Comparison of ENCODE assay signal across 17 mouse cellular contexts in the genomic region with DNA sequence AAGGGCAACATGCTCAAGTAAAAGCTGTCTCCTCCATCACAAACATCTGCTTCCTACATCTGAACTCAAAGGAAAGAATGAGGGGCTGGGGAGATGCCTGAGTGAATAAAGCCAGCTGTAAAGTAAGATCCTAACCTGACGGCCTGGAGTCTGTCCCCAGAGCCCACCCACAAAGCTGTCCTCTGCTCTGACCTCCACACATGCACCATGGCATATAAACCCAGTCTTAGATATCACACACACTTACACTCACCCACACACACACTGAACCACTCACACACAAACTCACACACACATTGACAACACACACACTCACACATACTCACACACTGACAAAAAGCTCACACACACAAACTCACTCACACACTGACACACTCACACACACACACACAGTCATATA.
DNase-seq lines count a peak whose midpoint lies in the region; ATAC-seq and TF ChIP-seq lines count a peak whose summit lies in the region.
"Had no signal": no experiment of that assay in that cellular context is flagged by ENCODE, and none has a peak within 500 bp of the region (broad histone marks: within the 10 kb centered on the region; RNA-seq: fewer than 3 reads in every experiment).

No protein-coding gene starts in this region.

- no peaks in the 10 kb centered on the region for H3K27me3 ChIP-seq in midbrain, embryonic 13.5 days
- H3K27me3 ChIP-seq in midbrain, embryonic 10.5 days (ENCODE audit: low read depth, poor library complexity, severe bottlenecking), result no peaks in the 10 kb centered on the region
- no peaks in the 10 kb centered on the region for H3K27me3 ChIP-seq in limb, embryonic 11.5 days (ENCODE audit: control insufficient read depth, insufficient read depth, low read length)
- no peaks in the 10 kb centered on the region for H3K27me3 ChIP-seq in midbrain, postnatal 0 days (ENCODE audit: insufficient read depth, low read length)
- H3K27me3 ChIP-seq in hindbrain, embryonic 12.5 days, result no peaks in the 10 kb centered on the region
- H3K27me3 ChIP-seq: embryonic facial prominence, embryonic 12.5 days; limb, embryonic 15.5 days; liver, embryonic 15.5 days had no signal

- H3K4me1 ChIP-seq in midbrain, embryonic 13.5 days (replicated peaks), result peaks cover 8% of the 10 kb centered on the region
- peaks cover 11% of the 10 kb centered on the region for H3K4me1 ChIP-seq in midbrain, embryonic 10.5 days
- peaks cover 19% of the 10 kb centered on the region for H3K4me1 ChIP-seq in limb, embryonic 11.5 days (ENCODE audit: control insufficient read depth, insufficient read depth, low read length)
- H3K4me1 ChIP-seq in midbrain, postnatal 0 days (ENCODE audit: insufficient read depth, low read length), result peaks cover 3% of the 10 kb centered on the region; the same call in 1 of the 2 replicates
- H3K4me1 ChIP-seq in hindbrain, embryonic 12.5 days, result peaks cover 4% of the 10 kb centered on the region; the same call in 1 of the 2 replicates
- H3K4me1 ChIP-seq: liver, embryonic 15.5 days had no signal

- no peaks in the 10 kb centered on the region for H3K36me3 ChIP-seq in midbrain, embryonic 13.5 days
- no peaks in the 10 kb centered on the region for H3K36me3 ChIP-seq in midbrain, embryonic 10.5 days
- no peaks in the 10 kb centered on the region for H3K36me3 ChIP-seq in limb, embryonic 11.5 days (ENCODE audit: control insufficient read depth, insufficient read depth, low read length)
- no peaks in the 10 kb centered on the region for H3K36me3 ChIP-seq in midbrain, postnatal 0 days (ENCODE audit: insufficient read depth, low read length)
- H3K36me3 ChIP-seq in hindbrain, embryonic 12.5 days, result no peaks in the 10 kb centered on the region
- H3K36me3 ChIP-seq: embryonic facial prominence, embryonic 12.5 days; hindbrain, embryonic 10.5 days; limb, embryonic 15.5 days; liver, embryonic 15.5 days had no signal

- WGBS in midbrain, embryonic 13.5 days, result 8% methylated on average over 1 of the region's 1 CpGs
- 4% methylated on average over 1 of the region's 1 CpGs for WGBS in midbrain, embryonic 10.5 days
- 5% methylated on average over 1 of the region's 1 CpGs for WGBS in limb, embryonic 11.5 days
- WGBS in midbrain, postnatal 0 days, result 56% methylated on average over 1 of the region's 1 CpGs
- 18% methylated on average over 1 of the region's 1 CpGs for WGBS in hindbrain, embryonic 12.5 days

- TF ChIP-seq CTCF in layer of hippocampus, adult 2 months (conservative IDR thresholded peaks at IDR 0.05), result no peak
- no peak for TF ChIP-seq CTCF in midbrain, postnatal 0 days (IDR thresholded peaks at IDR 0.05)

- no peak overlapping the region for H3K4me2 ChIP-seq in midbrain, embryonic 13.5 days (replicated peaks)
- no peak overlapping the region for H3K4me2 ChIP-seq in limb, embryonic 11.5 days (ENCODE audit: low read depth, severe bottlenecking)
- no peak overlapping the region for H3K4me2 ChIP-seq in midbrain, postnatal 0 days (ENCODE audit: low read depth, low read length, poor library complexity, severe bottlenecking)
- H3K4me2 ChIP-seq in hindbrain, embryonic 12.5 days (replicated peaks), result no peak overlapping the region
- H3K4me2 ChIP-seq: embryonic facial prominence, embryonic 12.5 days; limb, embryonic 15.5 days; liver, embryonic 15.5 days had no signal

- H3K9me3 ChIP-seq in midbrain, embryonic 13.5 days, result no peaks in the 10 kb centered on the region
- no peaks in the 10 kb centered on the region for H3K9me3 ChIP-seq in midbrain, embryonic 10.5 days (replicated peaks)
- no peaks in the 10 kb centered on the region for H3K9me3 ChIP-seq in limb, embryonic 11.5 days (ENCODE audit: control insufficient read depth, low read length)
- H3K9me3 ChIP-seq in midbrain, postnatal 0 days (ENCODE audit: low read length), result no peaks in the 10 kb centered on the region
- no peaks in the 10 kb centered on the region for H3K9me3 ChIP-seq in hindbrain, embryonic 12.5 days (replicated peaks)
- H3K9me3 ChIP-seq: embryonic facial prominence, embryonic 12.5 days; hindbrain, embryonic 10.5 days; limb, embryonic 15.5 days; liver, embryonic 15.5 days had no signal

- H3K27ac ChIP-seq in layer of hippocampus, adult 2 months, result 0 out of 2 replicates have a peak overlapping the region, but pooled peaks have one; percentile 32
- peak overlapping the region; percentile 59 for H3K27ac ChIP-seq in midbrain, embryonic 13.5 days
- no peak overlapping the region for H3K27ac ChIP-seq in midbrain, embryonic 10.5 days (replicated peaks)
- no peak overlapping the region for H3K27ac ChIP-seq in limb, embryonic 11.5 days (replicated peaks; ENCODE audit: low read depth, low read length)
- peak overlapping the region; percentile 47; the same call in 1 of the 2 replicates for H3K27ac ChIP-seq in midbrain, postnatal 0 days (ENCODE audit: low read depth, low read length)
- no peak overlapping the region; the same call in 1 of the 2 replicates for H3K27ac ChIP-seq in hindbrain, embryonic 12.5 days
- H3K27ac ChIP-seq: embryonic facial prominence, embryonic 12.5 days; gastrocnemius, adult 2 months; hindbrain, embryonic 10.5 days; limb, embryonic 15.5 days; liver, embryonic 15.5 days had no signal

- no peak for ATAC-seq in midbrain, embryonic 13.5 days
- no peak for ATAC-seq in limb, embryonic 11.5 days (ENCODE audit: insufficient number of reproducible peaks, low FRiP score, low TSS enrichment, low read depth)
- ATAC-seq in midbrain, postnatal 0 days (ENCODE audit: low FRiP score), result no peak
- ATAC-seq in hindbrain, embryonic 12.5 days (ENCODE audit: low FRiP score), result no peak
- ATAC-seq: intestine, postnatal 0 days had no signal

- H3K9ac ChIP-seq in midbrain, embryonic 13.5 days (replicated peaks), result no peak overlapping the region
- no peak overlapping the region for H3K9ac ChIP-seq in limb, embryonic 11.5 days (ENCODE audit: low read length)
- no peak overlapping the region for H3K9ac ChIP-seq in midbrain, postnatal 0 days (replicated peaks; ENCODE audit: low read length, poor library complexity, severe bottlenecking)
- H3K9ac ChIP-seq in hindbrain, embryonic 12.5 days, result no peak overlapping the region
- H3K9ac ChIP-seq: embryonic facial prominence, embryonic 12.5 days; limb, embryonic 15.5 days; liver, embryonic 15.5 days had no signal

- no peak for DNase-seq in layer of hippocampus, adult 2 months (ENCODE audit: low spot score in 2 of 2)
- no peak for DNase-seq in layer of hippocampus, adult 11-12 months (ENCODE audit: low spot score)
- DNase-seq in midbrain, embryonic 10.5 days (ENCODE audit: low spot score), result no peak
- peak; percentile 36 for DNase-seq in limb, embryonic 11.5 days (ENCODE audit: low spot score)
- DNase-seq in midbrain, postnatal 0 days (ENCODE audit: low spot score), result no peak
- DNase-seq: adrenal gland, postnatal 10 days; cerebellum, adult 2 months; cerebellum, postnatal 25 days; gastrocnemius, adult 2 months; kidney, postnatal 25 days had no signal

- H3K4me3 ChIP-seq in layer of hippocampus, adult 2 months, result no peak overlapping the region
- H3K4me3 ChIP-seq in midbrain, embryonic 13.5 days (replicated peaks), result no peak overlapping the region
- H3K4me3 ChIP-seq in midbrain, embryonic 10.5 days, result no peak overlapping the region
- H3K4me3 ChIP-seq in limb, embryonic 11.5 days (ENCODE audit: low read depth, low read length), result no peak overlapping the region
- H3K4me3 ChIP-seq in midbrain, postnatal 0 days (ENCODE audit: low read depth, low read length), result no peak overlapping the region
- H3K4me3 ChIP-seq in hindbrain, embryonic 12.5 days, result no peak overlapping the region
- H3K4me3 ChIP-seq: embryonic facial prominence, embryonic 12.5 days; gastrocnemius, adult 2 months; hindbrain, embryonic 10.5 days; limb, embryonic 15.5 days; liver, embryonic 15.5 days had no signal

Comparison
In these comparisons a context has a peak if more than half of its experiments do, and no peak if none do; other contexts are left out.
1. H3K27ac ChIP-seq: peak in layer of hippocampus, adult 2 months (single experiment), midbrain, embryonic 13.5 days (single experiment) and midbrain, postnatal 0 days (single experiment); none in midbrain, embryonic 10.5 days (single experiment), limb, embryonic 11.5 days (single experiment) and hindbrain, embryonic 12.5 days (single experiment).